Mouse (Mus musculus) midbrain, embryonic 11.5 days (tissue): ENCODE measurements around the gene Zfp607b. TPM values are rescaled to one million over a fixed set of nuclear protein-coding genes. Genes with fewer than 3 reads are reported as not detected.
A peak's percentile ranks its signal among the peaks of the same experiment; 100 is the strongest.

Experiments
- ATAC-seq: fragments of 200-750 bp; cut with Nextera tagmentation; 2 replicates; pipeline ENCODE4 v1.8.0; 2017; ENCODE audit warnings: moderate TSS enrichment, moderate library complexity; ENCODE audit not compliant: low FRiP score
- DNase-seq: peaks from one replicate; pipeline ENCODE4 v3.0.0; 2015; ENCODE audit warnings: low spot score; ENCODE audit errors: missing footprints
- H3K27ac ChIP-seq: fragments of 300-500 bp; sonication (generic); 2 replicates; pipeline ENCODE4 v1.5.1; 2014; ENCODE audit warnings: low read depth, low read length
- H3K27me3 ChIP-seq: fragments of 300-500 bp; sonication (generic); 2 replicates; pipeline ENCODE4 v1.6.1; 2014; ENCODE audit warnings: mild to moderate bottlenecking, low read length, moderate library complexity, mixed read lengths; ENCODE audit not compliant: control insufficient read depth, insufficient read depth
- H3K36me3 ChIP-seq: fragments of 300-500 bp; sonication (generic); 2 replicates; pipeline ENCODE4 v1.6.1; 2014; ENCODE audit warnings: mild to moderate bottlenecking, low read length, moderate library complexity, mixed read lengths; ENCODE audit not compliant: control insufficient read depth, insufficient read depth
- H3K4me1 ChIP-seq: fragments of 300-500 bp; sonication (generic); 2 replicates; pipeline ENCODE4 v1.6.1; 2014; ENCODE audit warnings: low read length; ENCODE audit not compliant: control insufficient read depth, insufficient read depth
- H3K4me2 ChIP-seq: fragments of 300-500 bp; sonication (generic); 2 replicates; pipeline ENCODE4 v1.6.1; 2014; ENCODE audit warnings: mild to moderate bottlenecking, moderate library complexity
- H3K4me3 ChIP-seq: fragments of 300-500 bp; sonication (generic); 2 replicates; pipeline ENCODE4 v1.5.1; 2014; ENCODE audit warnings: low read depth, low read length
- H3K9ac ChIP-seq: fragments of 300-500 bp; sonication (generic); 2 replicates; pipeline ENCODE4 v1.6.1; 2014; ENCODE audit warnings: low read length
- H3K9me3 ChIP-seq: fragments of 300-500 bp; sonication (generic); 2 replicates; pipeline ENCODE4 v1.6.1; 2016; ENCODE audit warnings: low read length; ENCODE audit not compliant: control insufficient read depth
- WGBS: fragments of 180-500 bp; shearing (Covaris S2); extraction: QIAGEN DNeasy Blood & Tissue Kit; methylation state at CpG from one replicate; pipeline ENCODE4 v1.1.7; 2014; 5-methylcytosine and 5-hydroxymethylcytosine counted together
- polyA plus RNA-seq: library from polyadenylated mRNA; unstranded; fragments of >200 nt; fragmentation: Nextera tagmentation; extraction: Ambion mirVana; gene quantifications from 2 replicates; pipeline ENCODE4 v1.2.1, GENCODE M21; 2014

Gene Zfp607b
- polyA plus RNA-seq, 1 experiment from 2014 or later, result 9.3 TPM

DNA sequence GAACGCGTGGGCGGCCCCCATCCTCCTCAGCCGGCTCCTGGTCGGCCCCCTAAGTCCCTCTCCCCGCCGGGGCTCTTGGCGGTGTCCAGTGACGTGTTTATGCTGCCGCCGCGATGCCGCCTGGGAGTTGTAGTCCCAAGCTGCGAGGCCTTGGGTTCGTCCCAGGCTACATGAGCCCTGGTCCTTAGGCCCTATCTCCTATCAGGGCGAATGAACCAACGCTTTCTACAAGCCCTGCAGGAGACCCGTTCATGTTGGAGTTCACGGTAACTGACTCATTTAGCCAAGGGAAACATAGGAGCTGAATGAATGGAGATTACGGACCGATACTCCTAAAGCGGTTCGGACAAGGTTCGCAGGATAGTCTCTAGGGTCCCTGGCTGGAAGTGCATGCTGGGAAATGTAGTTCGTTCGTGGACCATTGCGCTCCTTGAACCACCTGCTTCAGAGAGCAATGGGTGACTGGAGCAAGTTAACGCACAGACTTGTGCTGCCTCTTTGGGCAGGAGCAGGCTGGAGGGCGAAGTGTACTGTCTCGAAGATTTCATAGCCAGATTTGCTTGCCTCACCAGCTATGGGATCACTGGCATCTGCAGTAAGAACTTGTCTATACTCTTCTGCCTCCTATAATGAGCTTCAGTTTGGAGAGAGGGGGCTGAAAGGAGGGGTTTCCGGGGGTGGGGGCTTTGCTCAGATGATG, 14.5 kb upstream of the Zfp607b start, which contains the start of gene Map3k10:
Gene Map3k10 (minus strand): TSS at position 77 of the 700 bp plus-strand sequence.
- Histone ChIP-seq H3K4me3 (peak within 1 kb of the TSS; percentile 93), H3K4me1 (peaks cover 21% of the 10 kb centered on the region), H3K9ac (peak within 1 kb of the TSS; percentile 88), H3K36me3 (no peaks in the 10 kb centered on the region), H3K9me3 (no peaks in the 10 kb centered on the region), H3K27me3 (no peaks in the 10 kb centered on the region), H3K4me2 (peak within 1 kb of the TSS; percentile 100), H3K27ac (peak within 1 kb of the TSS; percentile 82)
- DNase-seq (peak; percentile 100), ATAC-seq (peak; percentile 98)
- WGBS, result under 1% methylated on average over 31 of the region's 31 CpGs

- H3K4me2 ChIP-seq, result peak overlapping the region; percentile 100
- 37% methylated on average over 14 of the region's 14 CpGs for WGBS
These were observed 13.9 kb upstream of the Zfp607b start for GRCm38 (mm10) chr7:27675222-27675612.

DNA sequence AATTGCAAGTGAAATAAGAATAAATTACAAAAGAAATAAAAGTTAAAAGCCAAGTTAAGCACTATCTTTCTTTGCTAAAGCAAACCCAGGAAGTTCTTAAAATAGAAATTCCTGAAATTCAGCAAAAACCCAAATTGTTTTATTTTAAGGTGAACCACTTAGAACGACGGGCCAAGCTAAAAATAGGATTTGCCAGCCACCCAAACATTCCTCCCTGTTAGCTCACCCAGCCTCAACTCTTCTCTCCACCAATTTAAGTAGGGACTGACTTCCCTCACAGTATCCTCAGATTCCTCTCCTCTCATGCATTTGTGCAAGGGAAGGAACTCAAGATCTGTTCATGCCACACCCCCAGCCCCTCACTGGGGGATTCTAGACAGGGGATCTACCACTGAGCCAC, 5.9 kb upstream of the Zfp607b start:
- no peak overlapping the region for H3K4me3 ChIP-seq
- ATAC-seq, result no peak
- WGBS, result 76% methylated on average over 2 of the region's 2 CpGs

More at GRCm38 (mm10) chr7:27675222-27675612, 13.9 kb upstream of the Zfp607b start:
- Histone ChIP-seq H3K27me3 (no peaks in the 10 kb centered on the region), H3K4me3 (peak overlapping the region; percentile 93), H3K4me1 (peaks cover 21% of the 10 kb centered on the region), H3K9me3 (no peaks in the 10 kb centered on the region), H3K27ac (no peak overlapping the region), H3K36me3 (no peaks in the 10 kb centered on the region), H3K9ac (peak overlapping the region; percentile 88; the same call in 1 of the 2 replicates)
- no peak for DNase-seq
- ATAC-seq, result no peak

GRCm38 (mm10) chr7:27685220-27685619, 3.9 kb upstream of the Zfp607b start:
- no peak for DNase-seq
- no peak overlapping the region for H3K9ac ChIP-seq
- no peaks in the 10 kb centered on the region for H3K27me3 ChIP-seq
- 48% methylated on average over 5 of the region's 5 CpGs for WGBS
- H3K9me3 ChIP-seq, result no peaks in the 10 kb centered on the region
- H3K4me3 ChIP-seq, result no peak overlapping the region
- H3K4me1 ChIP-seq, result peaks cover 7% of the 10 kb centered on the region; the same call in 1 of the 2 replicates
- no peak for ATAC-seq
- H3K36me3 ChIP-seq, result no peaks in the 10 kb centered on the region
- no peak overlapping the region for H3K4me2 ChIP-seq
- no peak overlapping the region for H3K27ac ChIP-seq

More for the DNA sequence above, 5.9 kb upstream of the Zfp607b start:
- no peak overlapping the region for H3K4me2 ChIP-seq
- no peaks in the 10 kb centered on the region for H3K27me3 ChIP-seq
- H3K4me1 ChIP-seq, result peaks cover 2% of the 10 kb centered on the region; the same call in 1 of the 2 replicates
- no peak overlapping the region for H3K9ac ChIP-seq
- no peak for DNase-seq
- H3K36me3 ChIP-seq, result no peaks in the 10 kb centered on the region
- H3K9me3 ChIP-seq, result no peaks in the 10 kb centered on the region
- H3K27ac ChIP-seq, result no peak overlapping the region

DNA sequence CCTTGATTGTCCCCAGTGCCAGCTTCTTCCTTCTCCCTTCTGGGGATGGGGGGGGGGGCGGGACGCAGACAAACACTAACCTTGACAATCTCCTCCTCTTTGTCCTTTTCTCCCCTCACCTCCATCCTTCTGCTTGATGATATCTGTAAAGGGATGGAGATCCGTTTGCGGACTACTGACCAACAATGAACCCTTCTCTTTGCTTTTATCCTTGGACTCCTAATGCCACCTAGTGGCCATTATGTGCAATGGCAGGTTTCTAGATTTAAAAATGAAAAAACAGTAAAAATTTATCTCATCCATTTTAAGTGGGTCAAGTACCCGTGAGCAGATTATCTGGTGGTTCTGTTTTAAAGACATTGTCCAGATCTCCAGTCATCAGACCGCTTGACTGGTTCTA, 3.5 kb upstream of the Zfp607b start:
- Histone ChIP-seq H3K36me3 (no peaks in the 10 kb centered on the region), H3K4me2 (no peak overlapping the region), H3K9ac (no peak overlapping the region), H3K27me3 (no peaks in the 10 kb centered on the region), H3K4me1 (peaks cover 7% of the 10 kb centered on the region; the same call in 1 of the 2 replicates), H3K4me3 (no peak overlapping the region), H3K27ac (no peak overlapping the region), H3K9me3 (no peaks in the 10 kb centered on the region)
- no peak for ATAC-seq
- DNase-seq, result peak; percentile 89
- 0% methylated on average over 6 of the region's 6 CpGs for WGBS

DNA sequence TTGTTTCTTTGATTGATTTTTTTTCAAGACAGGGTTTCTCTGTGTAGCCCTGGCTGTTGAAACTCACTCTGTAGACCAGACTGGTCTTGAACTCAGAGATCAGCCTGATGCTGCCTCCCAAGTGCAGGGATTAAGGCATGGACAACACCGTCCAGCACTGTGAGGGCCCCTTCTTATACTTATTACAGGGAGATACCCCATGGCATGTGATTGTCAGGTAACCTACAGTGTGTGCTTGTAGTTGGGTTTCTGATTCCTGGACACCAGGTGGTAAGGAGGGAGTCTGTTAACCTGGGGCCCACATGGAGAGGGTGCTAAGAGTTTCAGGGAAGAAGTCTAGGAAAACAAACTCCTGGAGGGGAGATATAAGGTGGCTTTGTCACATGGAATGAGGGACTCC, 2.1 kb upstream of the Zfp607b start:
- H3K4me2 ChIP-seq, result no peak overlapping the region
- ATAC-seq (no peak), DNase-seq (no peak)
- WGBS, result 88% methylated on average over 1 of the region's 1 CpGs
- H3K4me1 ChIP-seq, result peaks cover 7% of the 10 kb centered on the region; the same call in 1 of the 2 replicates
- no peak overlapping the region for H3K9ac ChIP-seq
- H3K27me3 ChIP-seq, result no peaks in the 10 kb centered on the region
- H3K4me3 ChIP-seq, result no peak overlapping the region
- no peaks in the 10 kb centered on the region for H3K36me3 ChIP-seq
- no peaks in the 10 kb centered on the region for H3K9me3 ChIP-seq
- H3K27ac ChIP-seq, result no peak overlapping the region

DNA sequence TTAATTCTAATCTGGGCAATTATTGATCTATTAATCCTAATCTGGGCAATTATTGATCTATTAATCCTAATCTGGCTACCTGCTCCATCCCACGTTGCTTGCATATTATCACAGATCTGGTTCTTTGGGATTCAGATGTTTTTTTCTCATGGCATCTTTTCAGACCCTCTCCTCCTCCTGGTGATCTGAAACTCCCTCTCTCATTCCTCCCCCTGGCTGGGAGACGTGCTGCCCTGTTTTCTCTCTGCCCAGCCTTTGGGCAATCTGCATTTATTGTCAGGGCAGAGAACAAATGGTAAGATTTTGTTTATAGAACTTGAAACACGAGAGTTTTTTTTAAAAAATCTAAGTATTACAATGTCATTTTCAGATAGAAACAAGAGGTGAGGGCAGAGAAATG, 1.3 kb upstream of the Zfp607b start:
- Histone ChIP-seq H3K4me3 (no peak overlapping the region), H3K36me3 (no peaks in the 10 kb centered on the region), H3K9ac (no peak overlapping the region), H3K27ac (no peak overlapping the region), H3K4me2 (no peak overlapping the region), H3K4me1 (peaks cover 7% of the 10 kb centered on the region; the same call in 1 of the 2 replicates), H3K27me3 (no peaks in the 10 kb centered on the region), H3K9me3 (no peaks in the 10 kb centered on the region)
- ATAC-seq (no peak), DNase-seq (no peak)
- whole genome bisulfite sequencing, result 72% methylated on average over 3 of the region's 3 CpGs

DNA sequence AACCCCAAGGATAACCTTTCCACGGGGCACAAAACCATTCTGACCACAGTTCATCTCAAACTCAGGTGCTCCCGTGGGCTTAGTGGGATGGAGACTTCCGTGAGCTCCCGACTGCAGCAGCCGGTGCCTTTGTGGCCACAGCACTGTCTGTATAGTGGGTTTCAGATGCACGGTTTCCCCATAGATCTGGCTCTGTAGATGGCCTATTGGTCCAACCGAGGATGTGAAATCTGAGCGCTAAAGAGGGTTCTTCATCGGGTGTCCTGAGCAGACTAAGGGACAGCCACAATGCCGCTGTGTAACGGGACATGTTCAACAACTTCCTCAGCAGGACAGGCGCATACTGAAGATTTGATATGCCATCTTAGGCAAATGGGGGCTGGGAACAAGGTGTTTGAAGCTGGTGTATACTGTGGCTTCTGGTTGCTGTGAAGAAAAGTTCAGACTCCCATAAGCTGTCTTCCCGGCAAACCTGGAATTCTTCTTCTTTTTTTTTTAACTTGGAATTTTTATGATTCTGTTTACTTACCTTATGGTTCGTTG, 823 bp upstream of the Zfp607b start:
- peak; percentile 85 for DNase-seq
- Histone ChIP-seq H3K27ac (peak overlapping the region; percentile 58; the same call in 1 of the 2 replicates), H3K4me3 (peak overlapping the region; percentile 44), H3K36me3 (no peaks in the 10 kb centered on the region), H3K9me3 (no peaks in the 10 kb centered on the region), H3K4me2 (peak overlapping the region; percentile 68), H3K4me1 (peaks cover 7% of the 10 kb centered on the region; the same call in 1 of the 2 replicates), H3K9ac (peak overlapping the region; percentile 74), H3K27me3 (no peaks in the 10 kb centered on the region)
- WGBS, result 42% methylated on average over 14 of the region's 14 CpGs
- no peak for ATAC-seq

DNA sequence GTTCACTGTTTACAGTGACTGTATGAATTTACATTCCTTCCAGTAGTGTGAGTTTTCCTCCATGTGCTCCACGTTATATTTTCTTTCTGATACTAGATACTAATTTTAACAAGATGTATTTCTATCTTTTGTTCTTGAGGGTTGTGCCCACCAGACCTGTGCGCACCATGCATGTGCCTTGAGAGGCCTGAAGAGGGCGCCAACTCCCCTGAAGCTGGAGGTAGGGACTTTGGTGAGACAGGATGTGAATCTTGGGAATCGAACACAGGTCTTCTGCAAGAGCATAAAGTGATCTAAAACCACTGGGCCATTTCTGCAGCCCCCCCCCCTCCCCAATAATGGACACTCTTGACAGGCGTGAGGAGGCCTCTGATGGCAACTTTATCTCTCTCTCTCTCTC, 1.9 kb downstream of the Zfp607b start:
- ATAC-seq, result no peak
- H3K4me3 ChIP-seq, result no peak overlapping the region
- no peak for DNase-seq
- no peaks in the 10 kb centered on the region for H3K9me3 ChIP-seq
- whole genome bisulfite sequencing, result 41% methylated on average over 4 of the region's 5 CpGs
- H3K27ac ChIP-seq, result no peak overlapping the region
- H3K4me1 ChIP-seq, result peaks cover 7% of the 10 kb centered on the region; the same call in 1 of the 2 replicates
- H3K4me2 ChIP-seq, result no peak overlapping the region
- H3K9ac ChIP-seq, result no peak overlapping the region
- H3K36me3 ChIP-seq, result no peaks in the 10 kb centered on the region
- no peaks in the 10 kb centered on the region for H3K27me3 ChIP-seq
